Mouse (Mus musculus) cerebellum, adult 2 months (tissue): ENCODE data around the gene Cfap221.

Experiments used
- CTCF ChIP-seq: fragments of 200-500 bp; IDR thresholded peaks from 2 replicates; pipeline ENCODE4 v1.5.1; 2011; ENCODE audit warnings: low read depth, mild to moderate bottlenecking, control low read depth, low read length, moderate library complexity, borderline replicate concordance; ENCODE audit not compliant: insufficient read depth
- POLR2A ChIP-seq: fragments of 200-500 bp; IDR thresholded peaks from 2 replicates; pipeline ENCODE4 v1.6.1; 2011; ENCODE audit warnings: low read length, control low read depth, borderline replicate concordance; ENCODE audit not compliant: insufficient read depth

- TF ChIP-seq CTCF (no peak), POLR2A (no peak)
Observed at GRCm38 (mm10) chr1:119996798-119997581, at the start of gene Cfap221.
